Mouse (Mus musculus) limb, embryonic 12.5 days (tissue): ENCODE measurements around the gene Tent5b. TPM values are rescaled to one million over a fixed set of nuclear protein-coding genes. Genes with fewer than 3 reads are reported as not detected.

Experiments
- ATAC-seq: fragments of 200-750 bp; cut with Nextera tagmentation; 2 replicates; pipeline ENCODE4 v1.8.0; 2017; ENCODE audit warnings: low read depth, moderate TSS enrichment; ENCODE audit not compliant: insufficient number of reproducible peaks, insufficient read depth, low FRiP score, low TSS enrichment
- H3K27ac ChIP-seq: fragments of 300-500 bp; sonication (generic); 2 replicates; pipeline ENCODE4 v1.5.1; 2016; ENCODE audit warnings: mild to moderate bottlenecking, moderate library complexity
- H3K27me3 ChIP-seq: fragments of 300-500 bp; sonication (generic); 2 replicates; pipeline ENCODE4 v1.6.1; 2016; ENCODE audit warnings: mild to moderate bottlenecking, moderate library complexity
- H3K36me3 ChIP-seq: fragments of 300-500 bp; sonication (generic); 2 replicates; pipeline ENCODE4 v1.6.1; 2016; ENCODE audit warnings: mild to moderate bottlenecking, moderate library complexity
- H3K4me1 ChIP-seq: fragments of 300-500 bp; sonication (generic); replicated peaks from 2 replicates; pipeline ENCODE4 v1.6.1; 2016
- H3K4me2 ChIP-seq: fragments of 300-500 bp; sonication (generic); 2 replicates; pipeline ENCODE4 v1.6.1; 2016; ENCODE audit warnings: mild to moderate bottlenecking, moderate library complexity
- H3K4me3 ChIP-seq: fragments of 300-500 bp; sonication (generic); replicated peaks from 2 replicates; pipeline ENCODE4 v1.5.1; 2016; ENCODE audit warnings: mild to moderate bottlenecking
- H3K9ac ChIP-seq: fragments of 300-500 bp; sonication (generic); replicated peaks from 2 replicates; pipeline ENCODE4 v1.6.1; 2016; ENCODE audit warnings: mild to moderate bottlenecking, moderate library complexity
- H3K9me3 ChIP-seq: fragments of 300-500 bp; sonication (generic); 2 replicates; pipeline ENCODE4 v1.6.1; 2016; ENCODE audit warnings: mild to moderate bottlenecking, moderate library complexity
- WGBS: fragments of 180-500 bp; shearing (Covaris S2); methylation state at CpG from one replicate; pipeline ENCODE4 v1.1.7; 2016; 5-methylcytosine and 5-hydroxymethylcytosine counted together
- polyA plus RNA-seq: library from polyadenylated mRNA; unstranded; fragments of >200 nt; fragmentation: Nextera tagmentation; extraction: Ambion mirVana; gene quantifications from 2 replicates; pipeline ENCODE4 v1.2.1, GENCODE M21; 2016

Tent5b gene
- polyA plus RNA-seq, 1 experiment from 2014 or later: 1.2 TPM

DNA sequence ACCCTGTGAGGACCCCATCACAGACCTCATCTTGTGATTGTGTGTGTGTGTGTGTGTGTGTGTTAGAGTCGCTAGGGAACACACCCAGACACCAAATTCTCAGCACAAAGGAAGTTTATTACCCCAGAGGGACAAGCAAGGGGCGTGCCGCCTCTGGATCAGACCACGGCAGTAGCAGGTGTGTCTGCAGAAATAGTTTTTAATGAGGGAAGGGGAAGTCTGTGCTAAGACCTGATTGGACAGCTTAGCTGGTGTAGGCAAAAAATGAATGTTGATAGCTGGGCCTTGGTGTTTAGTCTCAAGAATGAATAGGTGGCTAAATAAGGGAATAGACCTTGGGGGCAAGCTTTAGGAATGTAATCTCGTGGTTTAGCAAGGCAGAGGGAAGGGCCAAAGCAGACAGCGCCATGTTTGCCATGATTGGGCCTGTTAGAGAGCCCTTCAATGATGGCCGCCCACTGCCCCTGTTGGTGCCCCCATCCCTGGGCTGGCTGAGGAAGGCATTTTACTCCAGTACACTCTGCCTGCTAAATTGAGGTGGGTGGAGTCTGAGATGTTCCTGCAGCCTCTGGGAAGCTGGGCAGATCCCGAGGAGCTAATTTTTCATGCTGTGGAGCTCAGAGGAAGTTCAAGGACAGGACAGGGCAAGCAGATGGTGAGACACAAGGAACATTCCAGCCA lies 31.1 kb upstream of the Tent5b start:
- 46% methylated on average over 8 of the region's 8 CpGs for WGBS
- peak overlapping the region; percentile 17; the same call in 1 of the 2 replicates for H3K27ac ChIP-seq
- H3K9me3 ChIP-seq: no peaks in the 10 kb centered on the region
- H3K36me3 ChIP-seq: no peaks in the 10 kb centered on the region
- no peak overlapping the region for H3K4me3 ChIP-seq
- H3K27me3 ChIP-seq: no peaks in the 10 kb centered on the region
- 0 out of 2 replicates have a peak, but pooled peaks have one; percentile 24 for ATAC-seq
- no peak overlapping the region; the same call in 1 of the 2 replicates for H3K4me2 ChIP-seq
- peaks cover 24% of the 10 kb centered on the region for H3K4me1 ChIP-seq
- H3K9ac ChIP-seq: no peak overlapping the region

DNA sequence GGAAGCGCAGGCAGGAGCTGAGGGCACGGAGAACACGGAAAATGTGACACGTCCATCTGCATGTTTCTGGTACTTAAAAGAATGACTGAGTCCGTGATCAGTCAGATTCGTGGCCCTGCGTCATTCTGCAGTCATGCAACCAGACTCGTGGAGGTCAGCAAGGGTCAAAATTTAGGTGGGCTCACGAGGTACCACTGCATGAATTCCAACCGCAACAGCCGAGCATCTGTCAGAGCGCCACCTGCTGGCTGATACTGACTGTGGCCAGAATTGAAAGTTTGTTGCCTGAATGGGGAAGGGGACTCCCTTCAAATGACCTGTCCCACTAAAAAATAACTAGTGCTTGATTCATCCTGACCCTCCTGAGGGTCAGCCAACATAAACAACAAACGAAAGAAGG lies 30.2 kb upstream of the Tent5b start:
- no peak overlapping the region for H3K9ac ChIP-seq
- H3K27me3 ChIP-seq: no peaks in the 10 kb centered on the region
- H3K36me3 ChIP-seq: no peaks in the 10 kb centered on the region
- 19% methylated on average over 13 of the region's 13 CpGs for WGBS
- no peak for ATAC-seq
- H3K4me1 ChIP-seq: peaks cover 24% of the 10 kb centered on the region
- H3K27ac ChIP-seq: no peak overlapping the region
- peak overlapping the region; percentile 15; the same call in 1 of the 2 replicates for H3K4me2 ChIP-seq
- H3K4me3 ChIP-seq: no peak overlapping the region
- no peaks in the 10 kb centered on the region for H3K9me3 ChIP-seq

DNA sequence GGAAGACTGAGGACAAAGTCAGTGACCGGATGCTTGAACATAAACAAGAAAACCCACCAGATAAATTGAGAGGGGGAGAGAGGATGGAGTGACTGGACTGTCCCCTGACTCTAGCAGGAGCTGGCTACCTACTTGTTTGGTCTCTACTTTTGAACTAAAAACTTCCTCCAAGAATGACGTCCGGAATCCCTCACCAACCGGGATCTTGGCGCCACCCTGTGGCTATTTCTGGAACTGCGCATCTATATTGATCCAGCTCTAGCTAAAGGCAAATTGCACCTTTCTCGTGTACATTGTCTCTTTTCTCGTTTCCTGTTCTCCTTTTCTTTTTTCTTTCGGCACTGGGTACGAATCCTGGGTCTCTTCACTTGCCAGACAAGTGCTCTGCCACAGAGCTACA lies 28.4 kb upstream of the Tent5b start:
- Histone ChIP-seq H3K4me1 (peaks cover 24% of the 10 kb centered on the region), H3K27ac (no peak overlapping the region), H3K27me3 (no peaks in the 10 kb centered on the region), H3K9me3 (no peaks in the 10 kb centered on the region), H3K4me3 (no peak overlapping the region), H3K4me2 (no peak overlapping the region), H3K9ac (no peak overlapping the region), H3K36me3 (no peaks in the 10 kb centered on the region)
- WGBS: 11% methylated on average over 10 of the region's 10 CpGs
- no peak for ATAC-seq

DNA sequence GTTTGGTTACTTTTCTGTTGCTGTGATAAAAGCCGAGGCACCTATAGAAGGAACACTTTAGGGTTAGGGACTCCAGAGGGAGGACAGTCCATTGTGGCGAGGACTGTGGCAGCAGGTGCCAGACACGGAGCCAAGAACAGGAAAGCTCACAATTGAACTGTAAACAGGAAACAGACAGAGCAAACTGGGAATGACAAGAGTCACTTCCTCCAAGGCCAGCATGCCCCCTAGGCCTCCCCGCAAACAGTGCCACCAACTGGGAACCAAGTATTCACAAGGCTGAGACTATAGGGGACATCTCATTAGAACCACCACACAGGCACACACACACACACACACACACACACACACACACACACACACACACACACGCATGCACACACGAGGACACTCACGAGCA lies 27.5 kb upstream of the Tent5b start:
- WGBS: 64% methylated on average over 7 of the region's 7 CpGs
- no peaks in the 10 kb centered on the region for H3K27me3 ChIP-seq
- no peak for ATAC-seq

DNA sequence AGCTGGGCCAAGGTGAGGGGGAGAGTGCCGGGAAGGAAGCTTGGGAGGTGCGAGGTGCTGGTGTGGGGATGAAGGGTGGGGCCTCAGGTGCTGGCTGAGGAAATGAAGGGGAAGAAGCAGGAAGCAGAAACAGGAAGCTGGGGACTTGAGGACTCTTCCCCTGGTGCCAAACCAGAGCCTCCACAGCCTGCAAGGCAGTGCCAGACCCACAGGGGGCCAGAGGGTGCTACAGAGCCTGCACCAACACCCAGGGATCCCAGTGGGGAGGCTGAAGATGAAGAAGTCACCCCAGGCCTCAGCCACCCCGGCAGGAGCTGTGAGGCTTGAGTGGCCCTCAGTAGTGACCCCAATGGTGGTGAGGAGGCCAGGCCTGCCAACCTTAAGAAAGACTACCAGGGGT lies 21.9 kb upstream of the Tent5b start:
- H3K36me3 ChIP-seq: no peaks in the 10 kb centered on the region
- ATAC-seq: no peak
- 65% methylated on average over 3 of the region's 3 CpGs for WGBS
- H3K27ac ChIP-seq: no peak overlapping the region
- H3K9me3 ChIP-seq: no peaks in the 10 kb centered on the region
- H3K4me1 ChIP-seq: peaks cover 6% of the 10 kb centered on the region
- H3K4me3 ChIP-seq: no peak overlapping the region
- no peaks in the 10 kb centered on the region for H3K27me3 ChIP-seq
- no peak overlapping the region for H3K4me2 ChIP-seq
- H3K9ac ChIP-seq: no peak overlapping the region

More for the DNA sequence above, 27.5 kb upstream of the Tent5b start:
- no peak overlapping the region for H3K4me3 ChIP-seq
- H3K4me1 ChIP-seq: peaks cover 20% of the 10 kb centered on the region
- no peaks in the 10 kb centered on the region for H3K36me3 ChIP-seq
- no peak overlapping the region for H3K27ac ChIP-seq
- no peak overlapping the region for H3K9ac ChIP-seq
- no peak overlapping the region for H3K4me2 ChIP-seq
- no peaks in the 10 kb centered on the region for H3K9me3 ChIP-seq

DNA sequence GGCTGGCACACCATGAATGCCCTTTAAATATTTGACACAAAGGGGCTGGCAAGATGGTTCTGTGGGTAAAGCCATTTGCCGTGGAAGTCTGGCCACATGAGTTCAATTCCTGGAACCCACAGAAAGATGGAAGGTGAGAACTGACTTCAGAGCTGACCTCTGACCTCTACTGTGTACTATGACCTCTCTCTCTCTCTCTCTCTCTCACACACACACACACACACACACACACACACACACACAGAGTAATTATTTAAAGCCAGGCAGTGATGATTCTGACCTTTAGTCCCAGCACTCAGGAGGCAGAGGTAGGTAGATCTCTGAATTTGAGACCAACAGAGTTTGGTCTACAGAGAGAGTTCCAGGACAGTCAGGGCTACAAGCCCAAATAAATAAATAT lies 19.9 kb upstream of the Tent5b start:
- Histone ChIP-seq H3K36me3 (no peaks in the 10 kb centered on the region), H3K9ac (no peak overlapping the region), H3K27me3 (no peaks in the 10 kb centered on the region), H3K9me3 (no peaks in the 10 kb centered on the region), H3K4me1 (peaks cover 7% of the 10 kb centered on the region), H3K4me2 (no peak overlapping the region), H3K4me3 (no peak overlapping the region), H3K27ac (no peak overlapping the region)
- WGBS: 68% methylated on average over 1 of the region's 1 CpGs
- no peak for ATAC-seq

DNA sequence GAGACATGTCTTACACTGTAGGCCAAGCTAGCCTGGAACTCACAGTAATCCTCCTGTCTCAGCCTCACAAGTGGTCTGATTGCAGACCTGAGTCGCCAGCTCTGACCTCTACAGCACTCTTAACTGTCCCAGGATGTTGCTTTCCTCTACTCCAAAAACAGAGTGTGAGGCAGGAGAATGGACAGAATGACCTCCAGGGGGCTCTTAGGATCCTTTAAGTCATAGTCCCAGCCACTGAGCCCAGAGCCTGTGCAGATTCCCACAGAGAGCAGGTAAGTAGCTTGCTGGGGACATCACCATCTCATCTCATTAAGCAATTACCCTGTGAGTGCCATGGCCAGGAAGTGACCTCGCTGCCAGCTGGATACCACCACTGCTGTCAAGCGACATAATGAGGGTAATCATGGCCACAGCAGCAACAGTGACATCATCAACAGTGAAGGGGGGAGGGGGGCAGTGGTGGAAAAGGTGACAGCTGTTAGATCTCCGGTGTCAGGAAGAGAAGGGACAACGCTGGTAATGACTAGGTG lies 19.1 kb upstream of the Tent5b start:
- Histone ChIP-seq H3K27me3 (no peaks in the 10 kb centered on the region), H3K4me2 (no peak overlapping the region), H3K4me1 (peaks cover 7% of the 10 kb centered on the region), H3K27ac (no peak overlapping the region), H3K9me3 (no peaks in the 10 kb centered on the region), H3K36me3 (no peaks in the 10 kb centered on the region), H3K4me3 (no peak overlapping the region), H3K9ac (no peak overlapping the region)
- WGBS: 37% methylated on average over 5 of the region's 5 CpGs
- no peak for ATAC-seq

DNA sequence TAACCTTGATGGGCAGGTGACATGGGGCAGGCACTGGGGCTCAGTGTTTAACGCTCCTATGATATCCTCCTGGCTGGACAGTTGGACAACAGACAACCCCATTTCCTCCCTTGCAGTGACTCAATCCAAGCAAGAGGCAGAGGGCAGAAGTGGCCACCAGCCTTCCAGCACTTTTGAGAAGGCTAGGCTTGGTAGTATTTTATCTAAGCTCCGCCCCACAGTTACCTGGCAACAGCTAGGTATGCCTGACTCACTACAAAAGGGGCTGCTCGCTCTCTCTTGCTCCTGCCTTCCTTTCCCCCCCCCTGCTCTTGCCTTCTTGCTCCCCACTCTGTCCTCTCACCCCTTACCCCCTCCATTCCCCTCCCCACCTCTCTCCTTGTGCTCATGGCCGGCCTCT lies 18.6 kb upstream of the Tent5b start:
- WGBS: 71% methylated on average over 4 of the region's 4 CpGs
- no peak for ATAC-seq
- Histone ChIP-seq H3K4me2 (no peak overlapping the region), H3K4me1 (peaks cover 7% of the 10 kb centered on the region), H3K9me3 (no peaks in the 10 kb centered on the region), H3K36me3 (no peaks in the 10 kb centered on the region), H3K27ac (no peak overlapping the region), H3K27me3 (no peaks in the 10 kb centered on the region), H3K9ac (no peak overlapping the region), H3K4me3 (no peak overlapping the region)

DNA sequence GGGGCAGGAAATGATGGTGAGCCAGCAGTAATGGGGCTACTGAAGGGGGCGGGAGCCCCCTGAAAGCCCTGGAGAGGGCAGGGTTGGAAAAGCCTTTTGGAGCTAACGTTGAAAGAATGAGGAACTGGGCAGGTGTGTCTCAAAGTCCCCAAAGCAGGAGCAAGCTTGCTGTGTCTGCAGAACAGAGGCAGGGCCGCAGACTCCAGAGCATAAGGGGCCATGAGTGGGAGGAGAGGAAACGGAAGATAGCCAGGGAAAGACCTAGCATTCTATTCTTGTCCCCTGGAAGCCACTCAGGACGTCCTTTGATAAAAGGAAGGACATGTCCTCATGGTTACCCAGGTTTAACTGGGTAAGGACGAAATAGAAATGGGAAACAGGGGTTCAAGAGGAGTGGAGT lies 16.7 kb upstream of the Tent5b start:
- H3K27me3 ChIP-seq: peaks cover 2% of the 10 kb centered on the region; the same call in 1 of the 2 replicates
- no peaks in the 10 kb centered on the region for H3K36me3 ChIP-seq
- peak overlapping the region; percentile 64 for H3K27ac ChIP-seq
- no peaks in the 10 kb centered on the region for H3K9me3 ChIP-seq
- no peak overlapping the region for H3K9ac ChIP-seq
- no peak overlapping the region for H3K4me2 ChIP-seq
- WGBS: 58% methylated on average over 6 of the region's 6 CpGs
- H3K4me1 ChIP-seq: peaks cover 9% of the 10 kb centered on the region
- no peak for ATAC-seq
- H3K4me3 ChIP-seq: no peak overlapping the region

DNA sequence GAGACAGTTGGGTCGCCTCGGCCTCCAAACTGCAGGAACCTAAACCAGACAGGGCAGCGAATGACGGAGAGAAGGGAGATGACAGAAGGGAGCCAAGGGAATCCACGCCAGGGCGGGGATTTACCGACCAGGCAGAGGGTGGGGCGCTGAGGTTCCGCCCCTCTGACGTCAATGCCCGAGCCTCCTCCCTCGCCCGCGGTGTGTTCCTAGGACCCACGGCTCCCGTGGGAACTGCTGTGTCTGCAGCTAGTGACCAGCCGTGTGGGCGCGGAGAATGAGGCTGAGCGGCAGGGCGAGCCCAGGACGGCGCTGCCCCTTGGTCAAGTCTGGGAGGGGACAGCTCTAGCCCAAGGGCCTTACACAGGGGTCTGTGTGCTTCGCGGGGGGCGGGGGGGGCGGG lies 11.9 kb upstream of the Tent5b start:
- peak overlapping the region; percentile 59 for H3K4me3 ChIP-seq
- H3K9me3 ChIP-seq: peaks cover 6% of the 10 kb centered on the region; the same call in 1 of the 2 replicates
- H3K4me1 ChIP-seq: peaks cover 16% of the 10 kb centered on the region
- no peak for ATAC-seq
- peaks cover 19% of the 10 kb centered on the region for H3K27me3 ChIP-seq
- H3K4me2 ChIP-seq: peak overlapping the region; percentile 95
- H3K9ac ChIP-seq: peak overlapping the region; percentile 58
- H3K27ac ChIP-seq: no peak overlapping the region
- H3K36me3 ChIP-seq: no peaks in the 10 kb centered on the region
- WGBS: under 1% methylated on average over 27 of the region's 27 CpGs

DNA sequence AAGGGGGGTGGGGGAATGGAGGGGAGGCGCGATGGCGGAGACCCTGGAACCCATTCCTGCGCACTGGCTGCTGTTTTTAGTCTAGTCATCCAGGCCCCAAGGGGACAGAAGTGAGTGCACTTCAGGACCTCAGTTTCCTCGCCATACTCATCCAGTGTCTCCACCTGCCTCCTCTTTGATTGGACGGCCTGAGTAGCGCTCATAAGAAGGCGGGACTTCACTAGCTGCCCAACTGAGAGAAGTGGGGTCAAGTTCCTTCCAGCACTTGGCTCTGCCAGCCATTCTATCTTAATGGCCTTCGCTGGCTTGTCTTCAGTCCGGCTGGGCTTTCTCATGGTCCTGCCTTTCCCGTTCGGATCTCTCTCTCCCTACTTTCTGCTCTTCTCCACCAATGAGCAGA lies 10.8 kb upstream of the Tent5b start:
- peaks cover 15% of the 10 kb centered on the region for H3K4me1 ChIP-seq
- H3K27me3 ChIP-seq: peaks cover 19% of the 10 kb centered on the region
- WGBS: 11% methylated on average over 12 of the region's 12 CpGs
- H3K9ac ChIP-seq: no peak overlapping the region; the same call in 1 of the 2 replicates
- no peak for ATAC-seq
- no peaks in the 10 kb centered on the region for H3K36me3 ChIP-seq
- peak overlapping the region; percentile 59 for H3K4me3 ChIP-seq
- H3K9me3 ChIP-seq: peaks cover 6% of the 10 kb centered on the region; the same call in 1 of the 2 replicates
- no peak overlapping the region for H3K27ac ChIP-seq
- peak overlapping the region; percentile 95 for H3K4me2 ChIP-seq
